Mouse (Mus musculus): ENCODE results near the gene Rpl23a. TPM values are rescaled to one million over a fixed set of nuclear protein-coding genes. Genes with fewer than 3 reads are reported as not detected.

The Rpl23a gene
- polyA plus RNA-seq, 1 experiment from 2014 or later = 1,161 TPM

DNA sequence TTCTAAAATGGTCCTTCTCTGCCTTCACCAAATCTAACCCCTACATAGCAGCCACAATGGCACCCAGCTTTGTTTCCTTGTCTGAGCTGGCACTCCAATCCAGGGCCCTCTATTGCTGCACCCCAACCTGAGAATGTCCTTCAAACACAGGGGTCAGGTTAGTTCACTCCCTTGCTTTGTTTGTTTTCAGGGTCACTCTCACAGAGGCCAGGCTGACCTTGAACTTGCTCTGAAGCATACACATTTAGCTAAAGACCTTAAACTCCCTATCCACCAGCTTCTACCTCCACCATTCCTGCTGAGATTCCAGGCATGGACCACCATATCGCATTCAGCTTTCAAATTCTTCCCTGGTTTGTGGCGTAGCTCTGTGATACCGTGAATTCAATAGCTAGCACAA lies 8.9 kb downstream of the Rpl23a start:
- ATAC-seq (replicated peaks; ENCODE audit: low FRiP score) (no peak), DNase-seq (ENCODE audit: low spot score) (no peak)
- Histone ChIP-seq H3K4me1 (replicated peaks; ENCODE audit: control insufficient read depth, insufficient read depth, low read length) (peaks cover 17% of the 10 kb centered on the region), H3K4me2 (ENCODE audit: low read depth, low read length, severe bottlenecking) (no peak overlapping the region), H3K27ac (ENCODE audit: low read depth, low read length) (no peak overlapping the region), H3K4me3 (ENCODE audit: low read depth, low read length) (no peak overlapping the region), H3K9me3 (ENCODE audit: control insufficient read depth, low read length) (no peaks in the 10 kb centered on the region), H3K27me3 (ENCODE audit: control insufficient read depth, insufficient read depth, low read length) (no peaks in the 10 kb centered on the region), H3K9ac (ENCODE audit: low read length) (peak overlapping the region; percentile 3; the same call in 1 of the 2 replicates), H3K36me3 (ENCODE audit: control insufficient read depth, insufficient read depth, low read length) (no peaks in the 10 kb centered on the region)
- 90% methylated on average over 3 of the region's 3 CpGs for WGBS

DNA sequence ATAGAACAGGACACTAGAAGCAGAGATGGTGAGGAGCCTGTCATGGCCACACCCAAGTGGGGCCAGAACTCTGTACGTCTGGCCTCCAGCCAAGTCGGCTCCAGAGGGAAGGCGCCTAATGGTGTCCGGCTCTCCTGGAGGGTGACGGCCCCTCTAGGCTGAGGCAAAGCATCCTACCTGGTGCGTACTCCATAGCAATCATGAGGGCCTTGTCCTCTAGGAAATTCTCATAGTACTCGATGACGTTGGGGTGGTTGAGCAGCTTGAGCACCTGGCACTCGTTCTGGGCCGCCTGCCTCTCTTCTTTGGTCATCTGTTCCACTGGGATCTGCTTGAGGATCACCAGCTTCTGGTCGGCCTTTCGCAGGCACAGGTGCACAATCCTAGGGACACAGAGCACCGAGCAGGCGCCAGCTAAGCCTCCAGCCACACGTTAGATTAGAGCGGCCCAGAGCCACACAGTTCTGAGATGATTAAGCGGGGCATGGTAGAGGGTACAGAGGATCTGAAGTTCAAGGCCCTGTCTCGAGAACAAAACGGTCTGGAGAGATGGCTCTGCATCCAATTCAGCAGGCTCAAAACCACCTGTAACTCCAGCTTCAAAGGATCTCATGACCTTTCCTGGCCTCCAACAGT lies 10.5 kb downstream of the Rpl23a start:
- WGBS = 86% methylated on average over 19 of the region's 19 CpGs
- H3K9ac ChIP-seq (ENCODE audit: low read length) = no peak overlapping the region
- ATAC-seq (replicated peaks; ENCODE audit: low FRiP score) (no peak), DNase-seq (ENCODE audit: low spot score) (no peak)
- H3K4me1 ChIP-seq (replicated peaks; ENCODE audit: control insufficient read depth, insufficient read depth, low read length) = peaks cover 9% of the 10 kb centered on the region; the same call in 1 of the 2 replicates
- H3K9me3 ChIP-seq (ENCODE audit: control insufficient read depth, low read length) = no peaks in the 10 kb centered on the region
- H3K36me3 ChIP-seq (ENCODE audit: control insufficient read depth, insufficient read depth, low read length) = no peaks in the 10 kb centered on the region
- no peak overlapping the region for H3K4me2 ChIP-seq (ENCODE audit: low read depth, low read length, severe bottlenecking)
- no peaks in the 10 kb centered on the region for H3K27me3 ChIP-seq (ENCODE audit: control insufficient read depth, insufficient read depth, low read length)
- no peak overlapping the region for H3K4me3 ChIP-seq (ENCODE audit: low read depth, low read length)
- H3K27ac ChIP-seq (ENCODE audit: low read depth, low read length) = no peak overlapping the region

DNA sequence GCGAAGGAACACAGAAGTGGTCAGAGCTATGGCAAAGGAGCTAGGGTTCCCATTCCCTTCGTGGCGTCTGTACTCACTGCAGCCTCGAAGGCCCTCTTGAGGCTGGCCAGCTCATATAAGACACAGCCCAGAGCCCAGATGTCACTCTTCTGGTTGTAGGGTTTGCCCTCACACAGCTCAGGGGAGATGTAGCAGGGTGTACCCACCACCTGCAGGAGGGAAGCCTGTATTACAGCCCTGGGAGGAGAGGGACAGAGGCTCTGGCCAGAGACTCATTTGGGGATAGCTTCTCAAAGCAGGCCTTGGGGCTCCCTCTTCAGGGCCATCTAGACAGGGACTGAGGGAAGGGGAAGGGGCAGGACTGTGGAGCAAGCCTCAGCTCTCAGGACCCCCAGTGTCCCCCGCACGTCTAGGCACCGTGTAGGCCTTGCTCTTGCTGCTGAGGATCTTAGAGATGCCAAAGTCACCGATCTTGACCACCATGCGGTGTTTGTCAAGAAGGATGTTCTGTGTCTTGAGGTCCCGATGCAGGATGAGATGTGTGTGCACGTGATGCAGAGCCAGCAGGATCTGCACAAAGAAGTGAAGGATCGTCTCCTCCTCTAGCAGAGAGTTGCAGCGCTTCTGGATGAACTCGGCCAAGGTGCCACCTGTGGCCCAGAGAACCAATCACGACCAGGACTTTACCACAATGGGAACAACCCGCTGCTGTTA lies 11.2 kb downstream of the Rpl23a start:
- Histone ChIP-seq H3K27ac (ENCODE audit: low read depth, low read length) (no peak overlapping the region), H3K9ac (ENCODE audit: low read length) (no peak overlapping the region), H3K36me3 (ENCODE audit: control insufficient read depth, insufficient read depth, low read length) (no peaks in the 10 kb centered on the region), H3K9me3 (ENCODE audit: control insufficient read depth, low read length) (no peaks in the 10 kb centered on the region), H3K4me3 (ENCODE audit: low read depth, low read length) (no peak overlapping the region), H3K4me1 (replicated peaks; ENCODE audit: control insufficient read depth, insufficient read depth, low read length) (peaks cover 4% of the 10 kb centered on the region; the same call in 1 of the 2 replicates), H3K27me3 (ENCODE audit: control insufficient read depth, insufficient read depth, low read length) (no peaks in the 10 kb centered on the region), H3K4me2 (ENCODE audit: low read depth, low read length, severe bottlenecking) (no peak overlapping the region)
- no peak for ATAC-seq (replicated peaks; ENCODE audit: low FRiP score)
- DNase-seq (ENCODE audit: low spot score) = no peak
- WGBS = 82% methylated on average over 16 of the region's 16 CpGs

DNA sequence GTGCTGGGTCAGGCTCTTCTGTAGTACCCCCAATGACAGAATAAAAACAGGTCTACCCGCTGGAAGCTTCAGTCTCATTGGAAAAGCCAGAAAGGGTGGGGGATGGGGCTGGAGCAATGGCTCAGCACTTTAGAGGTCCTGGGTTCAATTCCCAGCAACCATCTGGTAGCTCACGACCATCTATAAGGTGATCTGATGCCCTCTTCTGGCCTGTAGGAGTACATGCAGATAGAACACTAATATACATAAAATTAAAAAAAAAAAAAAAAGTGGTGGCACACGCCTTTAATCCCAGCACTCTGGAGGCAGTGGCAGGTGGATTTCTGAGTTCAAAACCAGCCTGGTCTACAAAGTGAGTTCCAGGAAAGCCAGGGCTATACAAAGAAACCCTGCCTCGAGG lies 12.1 kb downstream of the Rpl23a start:
- no peak for ATAC-seq (replicated peaks; ENCODE audit: low FRiP score)
- Histone ChIP-seq H3K4me2 (ENCODE audit: low read depth, low read length, severe bottlenecking) (no peak overlapping the region), H3K4me3 (ENCODE audit: low read depth, low read length) (no peak overlapping the region), H3K27ac (ENCODE audit: low read depth, low read length) (no peak overlapping the region), H3K27me3 (ENCODE audit: control insufficient read depth, insufficient read depth, low read length) (no peaks in the 10 kb centered on the region), H3K4me1 (replicated peaks; ENCODE audit: control insufficient read depth, insufficient read depth, low read length) (no peaks in the 10 kb centered on the region), H3K9ac (ENCODE audit: low read length) (no peak overlapping the region), H3K36me3 (ENCODE audit: control insufficient read depth, insufficient read depth, low read length) (no peaks in the 10 kb centered on the region), H3K9me3 (ENCODE audit: control insufficient read depth, low read length) (no peaks in the 10 kb centered on the region)
- DNase-seq (ENCODE audit: low spot score) = no peak
- 75% methylated on average over 4 of the region's 4 CpGs for WGBS

DNA sequence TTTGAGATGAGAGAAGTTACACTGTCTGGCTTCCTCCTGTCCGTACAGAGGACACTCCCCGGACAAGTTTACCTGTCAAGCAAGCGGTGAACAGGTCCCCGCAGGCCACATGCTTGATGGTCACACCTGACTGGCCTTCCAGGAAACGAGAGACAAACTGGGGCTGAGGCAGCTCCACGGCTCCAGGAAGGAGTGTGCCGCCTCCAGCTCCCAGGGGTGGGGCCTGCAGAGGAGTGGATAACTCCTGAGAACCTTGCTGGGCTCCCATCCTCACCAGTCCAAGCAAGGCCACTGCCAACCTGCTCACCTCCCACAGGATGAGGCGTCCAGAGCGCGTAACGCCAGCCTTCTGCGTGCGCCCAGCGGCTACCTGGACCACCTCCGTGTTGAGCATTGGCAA lies 13.1 kb downstream of the Rpl23a start:
- 95% methylated on average over 15 of the region's 15 CpGs for WGBS
- Histone ChIP-seq H3K27ac (ENCODE audit: low read depth, low read length) (no peak overlapping the region), H3K27me3 (ENCODE audit: control insufficient read depth, insufficient read depth, low read length) (0 out of 2 replicates have a peak, but pooled peaks cover 2% of the 10 kb centered on the region), H3K9me3 (ENCODE audit: control insufficient read depth, low read length) (no peaks in the 10 kb centered on the region), H3K4me2 (ENCODE audit: low read depth, low read length, severe bottlenecking) (no peak overlapping the region), H3K36me3 (ENCODE audit: control insufficient read depth, insufficient read depth, low read length) (no peaks in the 10 kb centered on the region), H3K9ac (ENCODE audit: low read length) (no peak overlapping the region), H3K4me3 (ENCODE audit: low read depth, low read length) (no peak overlapping the region), H3K4me1 (replicated peaks; ENCODE audit: control insufficient read depth, insufficient read depth, low read length) (peaks cover 8% of the 10 kb centered on the region)
- no peak for ATAC-seq (replicated peaks; ENCODE audit: low FRiP score)
- DNase-seq (ENCODE audit: low spot score) = no peak

DNA sequence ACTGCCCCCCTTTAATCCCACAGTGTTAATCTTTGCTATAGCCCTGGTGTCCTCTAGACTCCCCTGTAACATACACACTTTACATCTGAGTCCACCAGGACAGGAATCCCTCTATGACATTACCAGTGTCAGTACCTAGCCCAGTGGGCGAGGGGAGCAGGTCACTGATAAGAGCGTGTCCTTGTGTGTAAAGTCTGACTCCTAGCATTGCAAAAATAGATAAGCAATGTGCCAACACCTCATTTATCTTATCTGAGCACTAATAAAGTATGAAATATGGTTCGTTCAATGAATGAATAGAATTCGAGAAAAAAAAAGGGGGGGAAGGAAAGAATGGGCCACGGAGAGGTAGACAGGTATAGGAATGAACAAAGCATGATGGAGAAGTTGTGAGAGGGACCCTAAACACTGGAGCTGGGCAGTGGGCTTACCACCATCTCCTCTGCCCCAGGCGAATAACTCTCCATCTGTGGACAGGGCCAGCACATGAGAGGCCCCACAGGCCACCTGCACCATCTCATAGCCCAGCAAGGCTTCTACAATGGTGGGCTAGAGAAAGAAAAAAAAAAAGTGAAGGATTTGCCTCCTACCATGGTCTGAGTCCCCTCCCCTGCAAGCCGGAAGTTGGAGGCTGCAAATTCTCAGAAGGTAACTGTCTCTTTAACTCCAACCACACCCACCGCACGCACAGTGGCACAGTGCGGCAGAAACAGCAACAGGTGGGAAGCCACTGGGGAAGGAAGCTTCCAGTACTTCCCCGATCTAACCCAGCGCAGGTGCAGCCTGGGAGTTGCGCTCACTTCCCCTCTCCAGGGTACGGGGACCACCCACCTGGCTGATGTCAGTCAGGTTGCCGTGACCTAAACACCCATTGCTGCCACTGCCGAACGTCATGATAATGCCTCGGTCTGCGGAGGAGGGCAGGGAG lies 14.6 kb downstream of the Rpl23a start:
- no peak overlapping the region for H3K4me2 ChIP-seq (ENCODE audit: low read depth, low read length, severe bottlenecking)
- H3K9me3 ChIP-seq (ENCODE audit: control insufficient read depth, low read length) = no peaks in the 10 kb centered on the region
- ATAC-seq (replicated peaks; ENCODE audit: low FRiP score) = no peak
- H3K27ac ChIP-seq (ENCODE audit: low read depth, low read length) = no peak overlapping the region
- 61% methylated on average over 19 of the region's 19 CpGs for WGBS
- H3K36me3 ChIP-seq (ENCODE audit: control insufficient read depth, insufficient read depth, low read length) = no peaks in the 10 kb centered on the region
- no peak for DNase-seq (ENCODE audit: low spot score)
- peaks cover 8% of the 10 kb centered on the region for H3K4me1 ChIP-seq (replicated peaks; ENCODE audit: control insufficient read depth, insufficient read depth, low read length)
- 0 out of 2 replicates have a peak, but pooled peaks cover 2% of the 10 kb centered on the region for H3K27me3 ChIP-seq (ENCODE audit: control insufficient read depth, insufficient read depth, low read length)
- H3K9ac ChIP-seq (ENCODE audit: low read length) = no peak overlapping the region
- no peak overlapping the region for H3K4me3 ChIP-seq (ENCODE audit: low read depth, low read length)

DNA sequence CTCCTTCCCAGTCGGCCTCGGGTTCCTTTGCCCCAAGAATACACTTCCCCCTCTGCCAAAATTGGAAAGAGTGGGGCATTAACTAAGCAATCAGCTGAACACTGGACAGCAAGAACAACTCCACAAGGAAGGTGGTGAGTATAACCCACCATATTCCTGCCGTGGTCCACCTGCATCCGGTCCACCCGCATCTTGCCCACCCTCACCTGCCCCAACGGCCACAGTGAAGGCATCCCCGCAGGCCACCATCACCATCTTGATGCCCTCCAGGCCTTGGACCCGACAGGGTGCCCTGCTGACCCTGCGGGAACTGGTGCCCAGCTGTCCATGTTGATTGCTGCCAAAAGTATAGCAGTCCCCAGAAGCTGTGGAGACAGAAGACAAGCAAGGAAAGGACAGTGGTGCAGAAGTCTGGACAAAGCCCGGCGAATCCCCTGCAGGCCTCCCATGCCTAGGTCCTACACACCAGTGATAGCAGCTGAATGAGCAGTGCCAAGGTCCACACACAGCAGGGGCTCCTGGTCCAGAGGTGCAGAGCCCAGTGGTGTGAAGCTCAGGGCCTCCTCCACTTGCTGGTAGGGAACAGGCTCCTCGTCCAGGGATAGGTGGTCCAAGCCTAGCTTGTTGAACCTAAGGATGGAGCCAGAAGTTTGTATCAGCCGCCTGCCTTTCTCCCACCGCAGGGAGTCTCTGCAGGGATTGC lies 16.0 kb downstream of the Rpl23a start:
- Histone ChIP-seq H3K4me1 (replicated peaks; ENCODE audit: control insufficient read depth, insufficient read depth, low read length) (peaks cover 16% of the 10 kb centered on the region), H3K9ac (ENCODE audit: low read length) (no peak overlapping the region), H3K27ac (ENCODE audit: low read depth, low read length) (no peak overlapping the region), H3K36me3 (ENCODE audit: control insufficient read depth, insufficient read depth, low read length) (no peaks in the 10 kb centered on the region; the same call in 1 of the 2 replicates), H3K4me2 (ENCODE audit: low read depth, low read length, severe bottlenecking) (no peak overlapping the region), H3K4me3 (ENCODE audit: low read depth, low read length) (no peak overlapping the region), H3K27me3 (ENCODE audit: control insufficient read depth, insufficient read depth, low read length) (0 out of 2 replicates have a peak, but pooled peaks cover 2% of the 10 kb centered on the region), H3K9me3 (ENCODE audit: control insufficient read depth, low read length) (no peaks in the 10 kb centered on the region)
- DNase-seq (ENCODE audit: low spot score) (no peak), ATAC-seq (replicated peaks; ENCODE audit: low FRiP score) (no peak)
- 87% methylated on average over 14 of the region's 14 CpGs for WGBS

DNA sequence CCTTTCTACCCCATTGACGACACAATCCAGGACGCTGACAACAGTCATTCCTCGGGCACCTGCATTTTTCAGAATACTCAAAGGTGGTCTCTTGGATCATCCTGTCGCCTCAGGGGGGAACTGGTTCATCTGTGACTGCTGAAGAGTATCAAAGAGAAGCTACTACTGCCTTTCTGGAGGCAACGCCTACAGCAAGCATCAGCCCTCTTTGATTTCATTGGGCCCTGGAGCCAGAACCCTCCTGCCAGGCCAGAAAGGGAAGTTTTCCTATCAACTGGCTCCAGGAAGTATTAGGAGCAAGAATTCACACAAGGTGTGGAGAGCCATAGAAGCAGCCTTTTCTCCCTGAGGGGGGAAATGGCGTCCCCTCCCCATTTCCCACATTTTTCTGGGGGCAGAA lies 16.7 kb downstream of the Rpl23a start:
- Histone ChIP-seq H3K4me1 (replicated peaks; ENCODE audit: control insufficient read depth, insufficient read depth, low read length) (peaks cover 18% of the 10 kb centered on the region), H3K36me3 (ENCODE audit: control insufficient read depth, insufficient read depth, low read length) (peaks cover 3% of the 10 kb centered on the region), H3K4me2 (ENCODE audit: low read depth, low read length, severe bottlenecking) (no peak overlapping the region), H3K9ac (ENCODE audit: low read length) (no peak overlapping the region), H3K9me3 (ENCODE audit: control insufficient read depth, low read length) (no peaks in the 10 kb centered on the region), H3K27me3 (ENCODE audit: control insufficient read depth, insufficient read depth, low read length) (0 out of 2 replicates have a peak, but pooled peaks cover 2% of the 10 kb centered on the region), H3K27ac (ENCODE audit: low read depth, low read length) (no peak overlapping the region), H3K4me3 (ENCODE audit: low read depth, low read length) (no peak overlapping the region)
- DNase-seq (ENCODE audit: low spot score) = no peak
- 65% methylated on average over 6 of the region's 6 CpGs for WGBS
- no peak for ATAC-seq (replicated peaks; ENCODE audit: low FRiP score)

Data from forebrain, embryonic 11.5 days (tissue).